Mouse (Mus musculus) MEL (cell line): ENCODE data around the gene Ptcra.

Experiments
- CTCF ChIP-seq, 3 experiments: IDR thresholded peaks in 2 of 3; conservative IDR thresholded peaks in 1 of 3; 2 replicates each; pipeline ENCODE4 v1.5.1; 2011 to 2012; ENCODE audit warnings: low read length in 3 of 3, low read depth in 2 of 3, mild to moderate bottlenecking in 2 of 3, improper control_type of control experiment in 1 of 3, inconsistent platforms in 1 of 3, mixed read lengths in 1 of 3, moderate library complexity in 1 of 3; ENCODE audit not compliant: control insufficient read depth in 1 of 3, insufficient read depth in 1 of 3, poor library complexity in 1 of 3, severe bottlenecking in 1 of 3
- EP300 ChIP-seq, 2 experiments: IDR thresholded peaks; 2 replicates each; pipeline ENCODE4 v1.6.1; 2011; ENCODE audit warnings: improper control_type of control experiment in 2 of 2, low read length in 2 of 2, low read depth in 1 of 2, mild to moderate bottlenecking in 1 of 2
- GATA1 ChIP-seq: IDR thresholded peaks from 2 replicates; pipeline ENCODE4 v1.6.1; 2011; ENCODE audit warnings: low read depth, low read length, improper control_type of control experiment
- HCFC1 ChIP-seq: IDR thresholded peaks from 2 replicates; pipeline ENCODE4 v1.6.1; 2012; ENCODE audit warnings: low read depth, mild to moderate bottlenecking, inconsistent platforms, low read length, improper control_type of control experiment, moderate library complexity
- MAX ChIP-seq: IDR thresholded peaks from 2 replicates; pipeline ENCODE4 v1.6.1; 2011; ENCODE audit warnings: low read length, improper control_type of control experiment
- MEF2A ChIP-seq: IDR thresholded peaks from 2 replicates; pipeline ENCODE4 v1.6.1; 2014; ENCODE audit warnings: low read depth, mild to moderate bottlenecking, inconsistent platforms, low read length, improper control_type of control experiment; ENCODE audit not compliant: poor library complexity, insufficient replicate concordance, severe bottlenecking; ENCODE audit errors: extremely low read depth
- MYC ChIP-seq: IDR thresholded peaks from 2 replicates; pipeline ENCODE4 v1.6.1; 2011; ENCODE audit warnings: low read depth, mild to moderate bottlenecking, low read length, improper control_type of control experiment, moderate library complexity
- NELFE ChIP-seq: IDR thresholded peaks from 2 replicates; pipeline ENCODE4 v1.6.1; 2011; ENCODE audit warnings: low read depth, low read length, improper control_type of control experiment
- POLR2A ChIP-seq, 2 experiments: IDR thresholded peaks; 2 replicates each; pipeline ENCODE4 v1.6.1; 2011 to 2012; ENCODE audit warnings: low read length in 2 of 2, mild to moderate bottlenecking in 2 of 2, control low read depth in 1 of 2, improper control_type of control experiment in 1 of 2, low read depth in 1 of 2, moderate library complexity in 1 of 2; ENCODE audit not compliant: control insufficient read depth in 1 of 2, insufficient read depth in 1 of 2, poor library complexity in 1 of 2
- RAD21 ChIP-seq: IDR thresholded peaks from 2 replicates; pipeline ENCODE4 v1.6.1; 2011; ENCODE audit warnings: mild to moderate bottlenecking, low read depth, low read length, improper control_type of control experiment
- UBTF ChIP-seq: IDR thresholded peaks from 2 replicates; pipeline ENCODE4 v1.6.1; 2012; ENCODE audit warnings: low read depth, mild to moderate bottlenecking, inconsistent platforms, low read length, improper control_type of control experiment, moderate library complexity, borderline replicate concordance; ENCODE audit not compliant: insufficient read depth
- USF1 ChIP-seq: IDR thresholded peaks from 2 replicates; pipeline ENCODE4 v1.6.1; 2014; ENCODE audit warnings: low read depth, mild to moderate bottlenecking, inconsistent platforms, low read length, improper control_type of control experiment, moderate library complexity
- ZC3H11A ChIP-seq: IDR thresholded peaks from 2 replicates; pipeline ENCODE4 v1.6.1; 2012; ENCODE audit warnings: low read depth, mild to moderate bottlenecking, inconsistent platforms, low read length, improper control_type of control experiment

GRCm38 (mm10) chr17:46747234-46747633, 16.3 kb downstream of the Ptcra start:
- no peak for TF ChIP-seq MAX
- no peak for TF ChIP-seq CTCF (IDR thresholded peaks at IDR 0.05 in 2 of 3, conservative IDR thresholded peaks at IDR 0.05 in 1 of 3; ENCODE audit: control insufficient read depth in 1 of 3, insufficient read depth in 1 of 3, low read depth in 2 of 3, low read length in 3 of 3, poor library complexity in 1 of 3, severe bottlenecking in 1 of 3)
- no peak for TF ChIP-seq NELFE
- TF ChIP-seq POLR2A (IDR thresholded peaks at IDR 0.05; ENCODE audit: control insufficient read depth in 1 of 2, insufficient read depth in 1 of 2, low read depth in 1 of 2, low read length in 2 of 2, poor library complexity in 1 of 2) = no peak
- TF ChIP-seq HCFC1 = no peak
- no peak for TF ChIP-seq USF1
- TF ChIP-seq UBTF = no peak
- TF ChIP-seq GATA1 = no peak
- no peak for TF ChIP-seq RAD21
- TF ChIP-seq EP300 (IDR thresholded peaks at IDR 0.05; ENCODE audit: low read depth in 1 of 2, low read length in 2 of 2) = no peak
- no peak for TF ChIP-seq ZC3H11A
- TF ChIP-seq MYC = no peak
- no peak for TF ChIP-seq MEF2A
